Mouse (Mus musculus): ENCODE data around the gene Car11. TPM values are rescaled to one million over a fixed set of nuclear protein-coding genes. Genes with fewer than 3 reads are reported as not detected.

The Car11 gene
- polyA plus RNA-seq, 1 experiment from 2014 or later: 4.6 TPM

DNA sequence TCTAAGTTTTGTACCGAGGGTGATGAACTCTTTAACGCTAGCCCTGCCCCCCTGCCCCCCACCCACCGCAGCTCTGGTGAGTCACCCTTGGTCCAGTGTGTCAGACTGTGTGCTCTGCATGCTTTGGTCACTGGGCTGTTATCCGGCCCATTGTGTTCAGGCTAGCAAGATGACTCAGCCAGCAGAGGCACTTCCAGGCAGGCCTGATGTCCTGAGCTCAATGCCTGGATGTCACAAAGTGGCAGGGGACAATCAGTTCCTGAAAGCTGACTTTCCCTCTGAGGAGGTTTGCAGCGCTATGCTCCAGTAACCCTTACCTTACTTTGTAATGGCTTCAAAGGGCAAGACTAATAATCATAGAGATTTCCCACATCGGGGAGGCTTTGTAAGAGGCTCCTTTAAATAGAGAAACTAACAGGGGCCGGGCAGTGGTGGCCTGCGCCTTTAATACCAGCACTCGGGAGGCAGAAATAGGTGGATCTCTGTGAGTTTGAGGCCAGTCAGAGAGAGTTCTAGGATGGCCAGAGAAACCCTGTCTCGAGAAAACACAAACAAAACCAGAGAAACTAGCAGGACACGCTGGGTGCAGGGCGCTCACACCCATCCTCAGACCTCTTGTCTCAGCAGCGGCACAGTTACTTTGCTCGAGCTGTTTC, 19.5 kb upstream of the Car11 start:
- ATAC-seq (ENCODE audit: borderline replicate concordance, extremely low read depth, low FRiP score, low TSS enrichment): no peak
- H3K27ac ChIP-seq: peak overlapping the region; percentile 35
- H3K4me2 ChIP-seq: no peak overlapping the region
- no peaks in the 10 kb centered on the region for H3K36me3 ChIP-seq
- H3K4me3 ChIP-seq: no peak overlapping the region
- no peaks in the 10 kb centered on the region for H3K27me3 ChIP-seq
- no peaks in the 10 kb centered on the region for H3K9me3 ChIP-seq
- H3K4me1 ChIP-seq: peaks cover 13% of the 10 kb centered on the region; the same call in 1 of the 2 replicates
- 63% methylated on average over 14 of the region's 14 CpGs for WGBS
- no peak overlapping the region for H3K9ac ChIP-seq

DNA sequence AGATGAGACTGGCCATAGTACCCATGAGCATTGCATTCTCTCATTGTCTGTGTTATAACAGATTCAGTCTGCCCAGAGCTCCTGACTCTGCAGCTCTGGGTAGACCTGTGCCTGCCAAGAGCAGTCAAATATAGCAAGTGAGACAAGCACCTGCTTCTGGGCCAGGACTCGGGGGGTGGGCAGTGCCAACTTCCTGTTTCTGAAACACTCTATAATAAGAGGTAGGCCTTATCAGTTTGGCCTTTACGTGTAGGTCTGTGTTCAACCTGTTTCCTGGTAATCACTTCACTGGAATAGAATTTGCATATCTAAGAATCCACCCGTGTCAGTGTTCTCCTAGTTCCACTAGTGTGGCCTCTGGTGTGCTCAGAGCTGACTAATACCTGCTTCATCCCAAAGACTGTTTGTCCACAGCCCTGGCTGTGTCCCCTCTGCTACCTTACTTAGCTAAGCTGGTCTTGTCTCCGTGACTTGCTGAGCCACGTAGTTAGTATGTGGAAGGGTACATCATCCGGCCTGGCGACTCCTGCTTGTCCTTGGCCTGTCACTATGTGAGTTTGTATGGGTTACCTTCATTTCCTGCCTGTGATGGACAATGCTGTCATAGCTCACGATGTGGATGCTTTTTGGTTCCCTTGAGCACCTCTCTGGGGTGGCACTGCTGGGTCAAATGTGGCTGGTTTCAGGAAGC, 18.5 kb upstream of the Car11 start:
- peaks cover 20% of the 10 kb centered on the region for H3K4me1 ChIP-seq
- no peak for ATAC-seq (ENCODE audit: borderline replicate concordance, extremely low read depth, low FRiP score, low TSS enrichment)
- H3K4me2 ChIP-seq: no peak overlapping the region
- H3K4me3 ChIP-seq: no peak overlapping the region
- H3K9ac ChIP-seq: no peak overlapping the region
- no peaks in the 10 kb centered on the region for H3K9me3 ChIP-seq
- H3K36me3 ChIP-seq: no peaks in the 10 kb centered on the region
- peak overlapping the region; percentile 18 for H3K27ac ChIP-seq
- no peaks in the 10 kb centered on the region for H3K27me3 ChIP-seq
- 66% methylated on average over 8 of the region's 8 CpGs for WGBS

GRCm38 (mm10) chr7:45682144-45683126, 17.2 kb upstream of the Car11 start:
- H3K9me3 ChIP-seq: no peaks in the 10 kb centered on the region
- WGBS: 27% methylated on average over 14 of the region's 14 CpGs
- H3K36me3 ChIP-seq: no peaks in the 10 kb centered on the region
- peak; percentile 55; the same call in 1 of the 2 replicates for ATAC-seq (ENCODE audit: borderline replicate concordance, extremely low read depth, low FRiP score, low TSS enrichment)
- H3K27ac ChIP-seq: peak overlapping the region; percentile 54
- peaks cover 20% of the 10 kb centered on the region for H3K4me1 ChIP-seq
- H3K4me3 ChIP-seq: no peak overlapping the region
- peak overlapping the region; percentile 44 for H3K4me2 ChIP-seq
- no peaks in the 10 kb centered on the region for H3K27me3 ChIP-seq
- no peak overlapping the region for H3K9ac ChIP-seq

GRCm38 (mm10) chr7:45683396-45684050, 16.1 kb upstream of the Car11 start, which contains the start of gene Ntn5:
Ntn5 (plus strand) TSS chr7:45684022.
- H3K4me2 ChIP-seq: no peak within 1 kb of the TSS
- H3K4me1 ChIP-seq: peaks cover 20% of the 10 kb centered on the region
- no peak within 1 kb of the TSS for H3K27ac ChIP-seq
- no peaks in the 10 kb centered on the region for H3K27me3 ChIP-seq
- no peak for ATAC-seq (ENCODE audit: borderline replicate concordance, extremely low read depth, low FRiP score, low TSS enrichment)
- H3K9ac ChIP-seq: no peak within 1 kb of the TSS
- H3K4me3 ChIP-seq: no peak within 1 kb of the TSS
- 79% methylated on average over 7 of the region's 7 CpGs for WGBS
- H3K9me3 ChIP-seq: no peaks in the 10 kb centered on the region
- H3K36me3 ChIP-seq: no peaks in the 10 kb centered on the region

DNA sequence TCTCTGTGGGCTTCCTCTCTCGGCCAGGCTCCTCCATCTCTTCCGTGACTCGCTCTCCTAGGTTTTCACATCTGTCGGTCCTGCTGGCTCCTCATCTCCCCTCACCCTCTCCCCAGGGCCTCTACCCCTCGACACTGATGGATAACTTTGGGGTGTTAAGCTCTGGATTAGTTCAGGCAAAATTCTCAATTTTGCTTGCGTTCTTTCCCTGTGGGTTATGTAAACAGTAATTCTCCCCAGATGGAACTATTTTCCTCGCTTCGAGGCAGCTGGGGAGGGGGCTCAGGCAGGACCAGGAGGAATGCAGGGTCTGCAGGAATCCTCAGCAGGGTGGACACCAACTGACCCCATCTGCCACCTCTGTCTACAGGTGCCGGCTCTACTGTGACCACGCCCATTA, 13.8 kb upstream of the Car11 start:
- H3K27me3 ChIP-seq: no peaks in the 10 kb centered on the region
- no peak overlapping the region for H3K4me3 ChIP-seq
- H3K9me3 ChIP-seq: no peaks in the 10 kb centered on the region
- WGBS: 25% methylated on average over 10 of the region's 10 CpGs
- H3K27ac ChIP-seq: no peak overlapping the region
- H3K9ac ChIP-seq: no peak overlapping the region
- no peak for ATAC-seq (ENCODE audit: borderline replicate concordance, extremely low read depth, low FRiP score, low TSS enrichment)
- no peak overlapping the region for H3K4me2 ChIP-seq
- peaks cover 17% of the 10 kb centered on the region for H3K4me1 ChIP-seq
- no peaks in the 10 kb centered on the region for H3K36me3 ChIP-seq

DNA sequence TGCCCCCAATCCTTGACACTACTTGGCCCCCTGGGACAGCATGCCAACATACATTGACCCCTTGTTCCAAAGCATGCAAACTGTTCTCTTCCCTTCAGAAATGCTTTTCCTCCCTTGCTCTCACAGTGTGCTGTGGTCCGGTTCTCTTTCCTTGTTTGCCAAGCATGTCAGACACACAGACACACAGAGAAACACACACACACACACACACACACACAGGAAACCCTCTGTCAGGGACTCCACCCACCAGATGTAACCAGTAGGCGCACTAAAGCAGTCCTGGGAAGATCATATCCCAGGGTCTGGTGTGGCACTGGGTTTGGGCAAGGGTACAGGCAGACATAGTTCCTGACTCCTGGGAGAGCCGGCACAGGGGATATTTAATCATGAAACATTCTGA, 12.8 kb upstream of the Car11 start:
- Histone ChIP-seq H3K9me3 (no peaks in the 10 kb centered on the region), H3K27ac (no peak overlapping the region), H3K4me2 (no peak overlapping the region), H3K27me3 (no peaks in the 10 kb centered on the region), H3K36me3 (no peaks in the 10 kb centered on the region), H3K4me1 (peaks cover 12% of the 10 kb centered on the region), H3K9ac (no peak overlapping the region), H3K4me3 (no peak overlapping the region)
- WGBS: 58% methylated on average over 3 of the region's 3 CpGs
- ATAC-seq (ENCODE audit: borderline replicate concordance, extremely low read depth, low FRiP score, low TSS enrichment): no peak

DNA sequence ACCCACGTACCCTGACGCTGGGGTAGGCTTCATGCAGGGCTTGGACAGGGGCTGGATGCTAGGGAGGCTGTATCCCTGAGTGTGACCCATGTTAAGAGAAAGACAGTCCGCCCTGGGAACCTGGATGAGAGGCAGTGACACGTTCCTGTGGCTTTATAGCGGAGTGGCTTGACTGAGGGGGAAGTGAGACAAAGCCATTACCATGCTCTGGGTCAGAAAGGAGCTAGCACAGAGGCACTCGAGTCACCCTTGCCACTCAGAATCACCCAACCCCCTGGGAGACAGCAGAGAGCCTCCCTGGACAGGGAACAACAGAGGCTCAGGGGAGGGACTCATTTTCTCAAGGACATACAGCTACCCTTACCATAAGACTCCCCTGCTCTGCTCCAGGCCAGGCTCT, 10.5 kb upstream of the Car11 start:
- no peak overlapping the region for H3K4me2 ChIP-seq
- no peaks in the 10 kb centered on the region for H3K27me3 ChIP-seq
- H3K4me3 ChIP-seq: no peak overlapping the region
- no peaks in the 10 kb centered on the region for H3K36me3 ChIP-seq
- 56% methylated on average over 6 of the region's 6 CpGs for WGBS
- H3K9ac ChIP-seq: no peak overlapping the region
- no peak for ATAC-seq (ENCODE audit: borderline replicate concordance, extremely low read depth, low FRiP score, low TSS enrichment)
- peaks cover 7% of the 10 kb centered on the region; the same call in 1 of the 2 replicates for H3K4me1 ChIP-seq
- no peak overlapping the region for H3K27ac ChIP-seq
- no peaks in the 10 kb centered on the region for H3K9me3 ChIP-seq

DNA sequence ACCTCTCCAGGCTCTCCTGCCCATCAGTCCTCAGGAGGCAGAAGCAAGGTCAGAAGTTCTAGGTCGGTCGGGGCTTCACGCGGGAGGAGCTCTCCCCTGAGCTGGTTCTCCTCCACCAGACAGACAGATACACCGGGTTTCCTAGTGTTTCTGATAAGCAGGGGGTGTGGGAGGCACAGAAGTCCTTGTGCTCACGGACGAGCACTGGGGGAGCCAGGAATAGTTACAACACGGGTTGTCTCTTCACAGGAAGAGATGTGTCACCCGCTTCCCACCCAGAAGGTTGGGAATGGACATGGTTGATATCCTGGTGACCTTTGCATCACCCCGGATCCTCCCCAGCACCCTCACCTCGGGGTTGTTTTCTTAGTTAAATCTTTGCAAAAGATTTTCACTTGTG, 9.8 kb upstream of the Car11 start:
- Histone ChIP-seq H3K4me1 (peaks cover 7% of the 10 kb centered on the region; the same call in 1 of the 2 replicates), H3K9ac (no peak overlapping the region), H3K36me3 (no peaks in the 10 kb centered on the region), H3K27me3 (no peaks in the 10 kb centered on the region), H3K4me3 (no peak overlapping the region), H3K9me3 (no peaks in the 10 kb centered on the region), H3K4me2 (no peak overlapping the region), H3K27ac (no peak overlapping the region)
- WGBS: 51% methylated on average over 11 of the region's 11 CpGs
- ATAC-seq (ENCODE audit: borderline replicate concordance, extremely low read depth, low FRiP score, low TSS enrichment): no peak

DNA sequence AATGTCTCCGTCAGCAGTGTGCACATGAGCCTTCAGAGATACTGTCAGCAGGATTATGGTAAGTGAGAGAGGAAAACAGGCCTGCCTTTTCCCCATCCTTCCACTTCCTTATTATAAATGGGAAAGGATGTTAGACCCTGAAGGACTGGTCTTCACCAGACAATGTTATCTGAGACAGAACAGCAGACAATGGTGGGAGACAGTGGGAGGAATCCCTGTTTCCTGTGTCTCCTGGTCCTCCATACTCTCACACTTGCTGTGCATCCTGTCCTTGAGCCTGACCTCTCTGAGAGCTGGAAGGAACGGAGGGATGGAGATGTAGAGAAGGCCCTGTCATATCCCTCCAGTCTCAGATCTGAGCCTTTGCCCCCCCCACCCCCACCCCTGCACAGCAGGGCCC, 7.3 kb upstream of the Car11 start:
- H3K9me3 ChIP-seq: no peaks in the 10 kb centered on the region
- no peak overlapping the region for H3K4me3 ChIP-seq
- no peak overlapping the region for H3K4me2 ChIP-seq
- H3K9ac ChIP-seq: no peak overlapping the region
- ATAC-seq (ENCODE audit: borderline replicate concordance, extremely low read depth, low FRiP score, low TSS enrichment): no peak
- no peaks in the 10 kb centered on the region for H3K36me3 ChIP-seq
- H3K27me3 ChIP-seq: no peaks in the 10 kb centered on the region
- no peaks in the 10 kb centered on the region for H3K4me1 ChIP-seq
- H3K27ac ChIP-seq: no peak overlapping the region
- 79% methylated on average over 2 of the region's 2 CpGs for WGBS

DNA sequence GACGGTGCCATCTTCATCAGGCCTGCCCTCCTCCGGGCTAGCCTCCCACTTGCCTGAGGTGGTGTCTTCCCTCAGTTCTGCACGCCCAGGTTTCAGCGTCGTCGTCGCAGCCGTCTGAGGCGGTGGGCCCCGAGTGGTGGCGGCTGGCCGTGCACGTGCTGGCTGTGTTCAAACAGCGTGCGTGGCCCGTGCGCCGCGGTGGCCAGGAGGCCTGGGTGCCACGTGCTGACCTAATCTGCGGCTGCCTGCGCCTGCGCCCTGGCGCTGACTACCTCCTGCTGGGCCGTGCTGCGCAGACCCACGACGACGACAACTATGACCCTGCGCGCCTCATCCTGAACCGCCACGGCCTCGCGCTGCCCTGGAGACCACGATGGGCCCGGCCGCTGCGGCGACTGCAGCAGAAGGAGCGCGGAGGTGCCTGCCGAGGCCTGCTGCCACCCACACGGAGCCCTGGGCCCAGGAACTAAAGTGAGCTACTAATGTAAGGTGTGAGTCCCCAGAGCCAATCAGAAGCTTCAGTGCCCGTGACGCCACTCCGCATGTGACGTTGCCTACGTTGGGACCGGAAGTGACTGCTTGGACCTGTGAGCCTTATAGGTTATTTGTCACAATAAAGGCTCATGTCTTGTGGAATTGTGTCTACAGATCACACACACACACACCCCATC, 5.6 kb upstream of the Car11 start, which contains the start of gene Sec1:
Gene Sec1, minus strand, starts transcription at position 482 of the 671 bp plus-strand sequence.
- Histone ChIP-seq H3K4me1 (no peaks in the 10 kb centered on the region), H3K4me2 (no peak within 1 kb of the TSS), H3K9ac (no peak within 1 kb of the TSS), H3K27me3 (peaks cover 9% of the 10 kb centered on the region), H3K9me3 (no peaks in the 10 kb centered on the region), H3K36me3 (no peaks in the 10 kb centered on the region), H3K27ac (no peak within 1 kb of the TSS), H3K4me3 (no peak within 1 kb of the TSS)
- 88% methylated on average over 50 of the region's 50 CpGs for WGBS
- peak; percentile 20; the same call in 1 of the 2 replicates for ATAC-seq (ENCODE audit: borderline replicate concordance, extremely low read depth, low FRiP score, low TSS enrichment)

- no peak overlapping the region for H3K4me3 ChIP-seq
- H3K4me2 ChIP-seq: no peak overlapping the region
- H3K27me3 ChIP-seq: peaks cover 19% of the 10 kb centered on the region
- 18% methylated on average over 6 of the region's 6 CpGs for whole genome bisulfite sequencing
- no peaks in the 10 kb centered on the region for H3K9me3 ChIP-seq
- no peaks in the 10 kb centered on the region for H3K36me3 ChIP-seq
- no peak overlapping the region for H3K27ac ChIP-seq
- peaks cover 4% of the 10 kb centered on the region for H3K4me1 ChIP-seq
- no peak for ATAC-seq (ENCODE audit: borderline replicate concordance, extremely low read depth, low FRiP score, low TSS enrichment)
- no peak overlapping the region for H3K9ac ChIP-seq
These were observed 4.5 kb upstream of the Car11 start for GRCm38 (mm10) chr7:45695098-45695497.

All from lung, embryonic 15.5 days (tissue).